Mouse (Mus musculus) E14TG2a.4 (cell line): ENCODE results near the gene Plekhg2.

Source experiments
- CTCF ChIP-seq: conservative IDR thresholded peaks from 2 replicates; pipeline ENCODE4 v1.5.1; 2014; ENCODE audit warnings: low read length
- POU5F1 ChIP-seq: IDR thresholded peaks from 2 replicates; pipeline ENCODE4 v1.6.1; 2014; ENCODE audit warnings: low read length, borderline replicate concordance

GRCm38 (mm10) chr7:28357984-28358383 lies 14.4 kb downstream of the Plekhg2 start:
- TF ChIP-seq CTCF (no peak), POU5F1 (no peak)
